Mouse (Mus musculus) liver, postnatal 0 days (tissue): Measurements from ENCODE around the gene Ephx4.

ENCODE experiments used
- CTCF ChIP-seq: sonication (generic); IDR thresholded peaks from 2 replicates; pipeline ENCODE4 v1.5.1; 2016; ENCODE audit warnings: antibody characterized with exemption, low read depth
- EP300 ChIP-seq: IDR thresholded peaks from 2 replicates; pipeline ENCODE4 v1.6.1; 2016; ENCODE audit warnings: antibody characterized with exemption, low read depth, mild to moderate bottlenecking

- TF ChIP-seq CTCF = no peak
- no peak for TF ChIP-seq EP300
Observed at GRCm38 (mm10) chr5:107389373-107389772, 13.2 kb upstream of the Ephx4 start.
